Mouse (Mus musculus) MN1 (cell line): ENCODE data around the gene 1190007I07Rik.
"Not testable (repeated sequence)": the region's sequence is repeated elsewhere in the genome, so short reads cannot be mapped to it uniquely, and the experiment has no call there.

Source experiments
- DNase-seq: peaks from one replicate; pipeline ENCODE4 v3.0.0-alpha.2; 2016; ENCODE audit warnings: low spot score

Gene 1190007I07Rik

DNA sequence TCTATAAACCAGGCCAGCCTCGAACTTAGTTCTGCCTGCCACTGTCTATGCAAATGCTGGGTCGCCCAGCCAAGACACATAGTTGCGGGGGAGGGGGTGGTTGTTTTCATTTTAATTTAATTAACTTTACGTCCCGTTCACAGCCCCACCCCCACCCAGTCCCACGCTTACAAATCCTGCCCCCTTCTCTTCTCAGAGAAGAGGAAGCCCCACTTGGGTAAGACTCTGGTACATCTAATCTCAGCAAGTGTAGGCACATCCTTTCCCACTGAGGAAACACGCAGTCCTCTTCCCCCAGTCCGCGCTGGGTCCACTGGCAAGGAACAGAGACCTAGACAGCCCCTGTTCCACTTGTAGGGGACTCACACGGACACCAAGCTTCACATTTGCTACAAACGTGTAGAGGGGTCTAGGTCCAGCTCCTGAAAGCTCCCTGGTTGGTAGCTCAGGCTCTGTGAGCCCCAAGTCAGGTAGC lies 6.1 kb upstream of the 1190007I07Rik start:
- peak; percentile 60 for DNase-seq

DNA sequence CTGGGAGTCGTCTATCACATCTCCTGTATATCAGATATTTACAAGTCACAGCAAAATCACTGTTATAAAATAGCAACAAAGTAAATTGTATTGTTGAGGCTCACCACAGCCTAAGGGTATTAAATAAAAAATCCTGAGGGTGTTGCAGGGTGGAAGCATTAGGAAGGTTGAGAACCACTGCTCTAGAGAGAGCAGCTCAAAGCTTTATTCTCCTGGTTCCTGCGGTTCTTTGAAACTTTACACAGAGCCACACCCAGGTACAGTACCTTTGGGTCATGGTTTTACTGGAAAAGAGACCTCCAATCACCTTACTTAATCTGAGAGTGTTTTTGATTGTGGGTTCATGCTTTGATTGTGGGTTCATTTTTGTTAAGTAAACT lies 515 bp upstream of the 1190007I07Rik start:
- DNase-seq = not testable (repeated sequence)

DNA sequence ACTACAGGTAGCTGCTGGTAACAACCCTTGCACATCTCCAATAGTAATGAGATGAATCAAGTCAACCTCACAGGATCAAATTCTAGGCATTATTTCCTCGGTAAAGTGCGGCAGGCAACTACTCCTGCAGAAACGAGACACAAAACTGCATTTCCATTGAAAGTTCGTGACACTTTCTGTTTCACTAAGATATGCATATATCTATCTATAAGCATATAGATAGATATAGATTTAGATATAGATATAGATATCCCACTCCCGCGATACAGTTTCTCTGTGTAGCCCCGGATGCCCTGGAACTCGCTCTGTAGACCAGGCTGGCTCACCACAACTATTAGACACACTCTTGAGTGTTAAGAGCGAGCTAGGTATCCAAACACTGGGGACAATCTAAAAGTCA lies 793 bp downstream of the 1190007I07Rik start:
- DNase-seq = peak; percentile 23

DNA sequence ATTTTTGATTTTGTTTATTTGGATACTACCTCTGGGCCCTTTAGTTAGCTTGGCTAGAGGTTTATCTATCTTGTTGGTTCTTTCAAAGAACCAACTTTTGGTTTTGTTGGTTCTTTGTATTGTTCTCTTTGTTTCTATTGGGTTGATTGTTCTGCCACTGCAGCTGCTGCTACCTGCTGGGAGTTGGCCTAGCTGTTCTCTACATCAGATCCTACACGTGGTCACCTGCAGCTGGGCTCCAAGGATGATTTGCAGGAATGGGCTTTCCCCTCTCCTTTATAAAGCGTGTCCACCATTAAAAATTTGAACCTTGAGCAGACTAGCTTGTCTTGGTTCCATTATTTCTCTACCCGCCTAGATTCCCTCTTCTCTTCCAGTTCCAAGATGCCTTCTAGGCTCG lies 28.6 kb downstream of the 1190007I07Rik start:
- not testable (repeated sequence) for DNase-seq

DNA sequence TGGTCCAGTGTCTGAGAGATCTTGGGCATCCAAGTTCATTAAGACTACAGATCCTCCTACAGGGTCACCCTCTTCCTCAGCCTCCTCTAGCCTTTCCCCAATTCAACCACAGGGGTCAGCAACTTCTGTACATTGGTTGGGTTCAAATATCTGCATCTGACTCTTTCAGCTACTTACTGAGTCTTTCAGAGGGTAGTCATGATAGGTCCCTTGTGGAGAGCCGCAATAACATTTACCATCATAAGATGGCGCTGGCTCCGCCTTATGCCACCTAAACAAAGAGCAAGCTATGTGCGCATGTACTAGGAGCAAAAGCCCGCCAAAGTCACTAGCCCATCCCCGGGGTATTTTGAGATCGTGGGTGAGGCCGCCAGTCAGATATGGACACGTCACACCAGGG lies 33.4 kb downstream of the 1190007I07Rik start:
- DNase-seq = not testable (repeated sequence)

DNA sequence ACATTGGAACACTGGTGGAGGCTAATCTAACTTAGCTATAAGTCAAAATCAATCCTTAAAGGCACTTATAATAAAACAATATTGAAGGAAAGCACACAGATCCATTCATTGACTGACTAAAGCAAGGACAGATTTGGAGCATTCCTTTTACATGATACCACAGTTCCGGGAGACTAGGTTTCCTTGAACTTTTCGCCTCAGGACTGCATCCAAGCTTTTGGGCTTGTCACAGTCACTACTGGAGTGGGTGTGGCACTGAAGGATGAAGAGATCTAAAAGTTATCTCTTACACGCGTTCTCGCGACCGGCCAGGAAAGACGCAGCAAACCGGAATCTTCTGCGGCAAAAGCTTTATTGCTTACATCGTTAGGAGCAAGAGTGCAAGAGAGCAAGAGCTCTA lies 51.9 kb downstream of the 1190007I07Rik start:
- not testable (repeated sequence) for DNase-seq
